Mouse (Mus musculus): Measurements from ENCODE around the gene Cltc. TPM values are rescaled to one million over a fixed set of nuclear protein-coding genes. Genes with fewer than 3 reads are reported as not detected.

The Cltc gene
- polyA plus RNA-seq, 1 experiment, result 86.1 TPM

GRCm38 (mm10) chr11:86646136-86646834 lies 111.1 kb downstream of the Cltc start:
- Histone ChIP-seq H3K4me2 (ENCODE audit: low read depth) (peak overlapping the region; percentile 85), H3K27me3 (ENCODE audit: control insufficient read depth, insufficient read depth, insufficient read length) (no peaks in the 10 kb centered on the region), H3K36me3 (ENCODE audit: control insufficient read depth, insufficient read depth) (peaks cover 20% of the 10 kb centered on the region), H3K79me2 (ENCODE audit: control insufficient read depth, insufficient read depth) (peaks cover 8% of the 10 kb centered on the region), H3K4me3 (no peak overlapping the region), H3ac (ENCODE audit: control insufficient read depth, insufficient read length) (no peak overlapping the region)
- TF ChIP-seq SRF (IDR thresholded peaks at IDR 0.05; ENCODE audit: control insufficient read depth, insufficient read length, low read depth), result peak; percentile 35
- no peak for TF ChIP-seq MAX (IDR thresholded peaks at IDR 0.05; ENCODE audit: low read depth)
- TF ChIP-seq CEBPB (IDR thresholded peaks at IDR 0.05; ENCODE audit: insufficient read depth, poor library complexity, severe bottlenecking), result 0 out of 2 replicates have a peak, but pooled peaks have one; percentile 6
- TF ChIP-seq POLR2A (IDR thresholded peaks at IDR 0.05; ENCODE audit: insufficient read length, low read depth), result no peak

- Histone ChIP-seq H3K79me2 (ENCODE audit: control insufficient read depth, insufficient read depth) (peaks cover 17% of the 10 kb centered on the region), H3K4me2 (ENCODE audit: low read depth) (no peak overlapping the region), H3K27me3 (ENCODE audit: control insufficient read depth, insufficient read depth, insufficient read length) (no peaks in the 10 kb centered on the region), H3ac (ENCODE audit: control insufficient read depth, insufficient read length) (no peak overlapping the region), H3K4me3 (no peak overlapping the region), H3K36me3 (ENCODE audit: control insufficient read depth, insufficient read depth) (peaks cover 29% of the 10 kb centered on the region)
- TF ChIP-seq POLR2AphosphoS2 (IDR thresholded peaks at IDR 0.05; ENCODE audit: insufficient read length, low read depth) (no peak), E2F4 (IDR thresholded peaks at IDR 0.05; ENCODE audit: insufficient read depth) (no peak), MAX (IDR thresholded peaks at IDR 0.05; ENCODE audit: low read depth) (no peak), REST (IDR thresholded peaks at IDR 0.05; ENCODE audit: insufficient read depth, insufficient read length) (no peak), MYOD1 (IDR thresholded peaks at IDR 0.05; ENCODE audit: control insufficient read depth in 1 of 3, insufficient read length in 2 of 3, low read depth in 2 of 3) (no peak), USF1 (IDR thresholded peaks at IDR 0.05; ENCODE audit: low read depth) (no peak), POLR2A (IDR thresholded peaks at IDR 0.05; ENCODE audit: insufficient read length, low read depth) (no peak), TCF3 (IDR thresholded peaks at IDR 0.05; ENCODE audit: insufficient read length, low read depth) (no peak), CEBPB (IDR thresholded peaks at IDR 0.05; ENCODE audit: insufficient read depth, poor library complexity, severe bottlenecking) (no peak), SRF (IDR thresholded peaks at IDR 0.05; ENCODE audit: control insufficient read depth, insufficient read length, low read depth) (no peak), MYOG (IDR thresholded peaks at IDR 0.05; ENCODE audit: control insufficient read depth in 1 of 3, insufficient read depth in 1 of 3, insufficient read length in 2 of 3, low read depth in 2 of 3) (no peak), TCF12 (IDR thresholded peaks at IDR 0.05; ENCODE audit: insufficient read depth, poor library complexity, severe bottlenecking) (no peak)
Measured at GRCm38 (mm10) chr11:86644553-86644952, 112.8 kb downstream of the Cltc start.

Other genes starting within 250 kb of the Cltc start
- 13.0 TPM for gene Rps6kb1, start 212.8 kb downstream of the Cltc start, polyA plus RNA-seq (2012; fragmentation: generic; extraction: Trizol)
- 6.6 TPM for gene Tubd1, start 212.6 kb downstream of the Cltc start, polyA plus RNA-seq (2012; fragmentation: generic; extraction: Trizol)
- gene Vmp1, start 73.7 kb downstream of the Cltc start, polyA plus RNA-seq (2012; fragmentation: generic; extraction: Trizol), result 169 TPM
- 22.6 TPM for gene Ptrh2, start 73.6 kb downstream of the Cltc start, polyA plus RNA-seq (2012; fragmentation: generic; extraction: Trizol)
- gene Dhx40, start 50.2 kb upstream of the Cltc start, polyA plus RNA-seq (2012; fragmentation: generic; extraction: Trizol), result 12.5 TPM
- 1.5 TPM for gene Ypel2, start 236.1 kb upstream of the Cltc start, polyA plus RNA-seq (2012; fragmentation: generic; extraction: Trizol)

All from myocyte (in vitro differentiated cells).